Mouse (Mus musculus) liver, adult 10 weeks (tissue): Measurements from ENCODE around the gene Zfp579. TPM values are rescaled to one million over a fixed set of nuclear protein-coding genes. Genes with fewer than 3 reads are reported as not detected.

Experiments
- polyA plus RNA-seq: library from polyadenylated mRNA; stranded (reverse); fragments of 350-450 nt; fragmentation: Illumina TruSeq; extraction: RNeasy Lipid Tissue Mini Kit (QIAGEN cat#74804); gene quantifications from one replicate; pipeline ENCODE4 v1.2.3, GENCODE M21; 2014; ENCODE audit warnings: low read depth, low replicate concordance

Gene Zfp579
- 6.3 TPM for polyA plus RNA-seq

DNA sequence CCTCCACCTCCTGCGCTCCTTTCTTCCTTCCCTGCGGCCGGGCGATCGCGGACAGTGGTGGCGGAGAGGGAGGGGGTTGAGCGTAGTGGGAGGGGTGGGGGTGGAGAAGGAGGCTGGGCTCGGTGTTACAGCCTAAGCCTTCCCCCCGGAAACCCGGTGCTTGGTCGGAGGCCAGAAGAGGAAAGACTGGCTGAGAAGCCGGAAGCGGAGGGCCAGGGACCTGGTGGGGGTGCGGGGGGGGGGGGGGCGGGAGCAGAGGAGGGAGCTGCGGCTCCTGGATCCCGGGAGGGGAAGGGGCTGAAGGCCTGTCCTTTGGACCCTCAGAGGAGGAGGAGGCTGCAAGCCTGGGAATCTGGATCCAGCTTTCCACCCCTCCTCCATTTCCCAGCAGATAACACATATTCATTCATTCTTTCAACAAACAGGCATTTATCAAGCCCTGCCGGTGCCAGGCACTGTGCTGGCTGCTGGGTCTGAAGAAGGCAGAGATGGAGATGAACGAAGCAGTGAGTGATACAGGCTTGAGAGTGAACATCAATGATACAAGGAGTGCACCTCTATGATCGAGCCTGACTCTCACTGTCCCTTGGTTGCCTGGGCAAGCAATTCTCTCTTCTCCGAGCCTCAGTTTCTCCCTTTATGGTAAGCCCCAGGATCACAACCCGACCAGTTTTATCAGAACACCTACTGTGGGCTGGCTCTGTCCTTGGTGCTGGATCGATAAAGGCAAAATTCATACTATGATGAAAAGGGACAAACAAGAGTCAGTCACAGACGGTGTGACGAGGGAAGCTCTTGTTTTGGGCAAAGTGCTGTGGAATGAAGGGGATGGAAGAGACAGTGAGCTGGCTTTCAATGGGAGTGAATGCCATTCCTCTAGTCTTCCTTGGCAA is at the start of gene Zfp579:
Zfp579 (minus strand) TSS at position 156 of the 893 bp plus-strand sequence.

DNA sequence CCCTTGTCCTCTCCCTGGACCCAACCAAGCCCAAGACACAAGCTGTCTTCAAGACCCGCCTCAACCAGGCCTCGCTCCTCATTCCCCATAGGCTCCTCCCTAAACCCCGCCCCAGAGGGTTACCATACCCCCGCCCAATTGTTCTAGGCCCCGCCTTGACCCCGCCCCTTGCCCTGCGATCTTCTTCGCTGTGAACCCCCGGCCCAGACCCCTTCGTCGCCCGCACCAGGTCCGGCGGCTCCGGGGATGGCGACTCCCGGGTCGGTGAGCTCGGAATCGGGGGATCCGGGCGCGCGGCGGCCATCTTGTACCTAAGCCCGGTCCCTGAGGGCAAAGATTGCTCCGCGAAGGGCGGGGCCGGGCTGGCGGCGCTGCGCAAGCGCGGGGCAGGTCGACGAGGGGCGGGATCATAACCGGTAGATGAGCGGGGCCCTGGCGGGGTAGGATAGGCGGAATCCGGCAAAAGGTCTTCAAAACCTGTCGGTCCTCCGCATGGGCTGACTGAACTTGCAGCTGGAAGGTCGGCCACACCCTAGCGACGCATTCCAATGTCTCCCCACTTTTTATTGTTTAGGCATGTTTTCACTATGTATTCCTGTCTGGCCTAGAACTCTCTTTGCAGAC is 42.3 kb upstream of the Zfp579 start, which contains the start of gene Zfp784:
Zfp784 (minus strand) TSS at position 338 of the 624 bp plus-strand sequence.

GRCm38 (mm10) chr7:5033818-5034217 is 37.9 kb upstream of the Zfp579 start, which contains the start of gene 4632433K11Rik:
4632433K11Rik (plus strand) TSS chr7:5034118.

GRCm38 (mm10) chr7:5020000-5020681 is 24.2 kb upstream of the Zfp579 start, which contains the start of the genes Zfp865 and Ccdc106:
Zfp865 (plus strand) TSS chr7:5020376.
Ccdc106 (plus strand) TSS chr7:5020553.

GRCm38 (mm10) chr7:5015118-5016001 is 19.4 kb upstream of the Zfp579 start, which contains the start of gene Gm44973:
Gm44973 (plus strand) TSS chr7:5015496.

DNA sequence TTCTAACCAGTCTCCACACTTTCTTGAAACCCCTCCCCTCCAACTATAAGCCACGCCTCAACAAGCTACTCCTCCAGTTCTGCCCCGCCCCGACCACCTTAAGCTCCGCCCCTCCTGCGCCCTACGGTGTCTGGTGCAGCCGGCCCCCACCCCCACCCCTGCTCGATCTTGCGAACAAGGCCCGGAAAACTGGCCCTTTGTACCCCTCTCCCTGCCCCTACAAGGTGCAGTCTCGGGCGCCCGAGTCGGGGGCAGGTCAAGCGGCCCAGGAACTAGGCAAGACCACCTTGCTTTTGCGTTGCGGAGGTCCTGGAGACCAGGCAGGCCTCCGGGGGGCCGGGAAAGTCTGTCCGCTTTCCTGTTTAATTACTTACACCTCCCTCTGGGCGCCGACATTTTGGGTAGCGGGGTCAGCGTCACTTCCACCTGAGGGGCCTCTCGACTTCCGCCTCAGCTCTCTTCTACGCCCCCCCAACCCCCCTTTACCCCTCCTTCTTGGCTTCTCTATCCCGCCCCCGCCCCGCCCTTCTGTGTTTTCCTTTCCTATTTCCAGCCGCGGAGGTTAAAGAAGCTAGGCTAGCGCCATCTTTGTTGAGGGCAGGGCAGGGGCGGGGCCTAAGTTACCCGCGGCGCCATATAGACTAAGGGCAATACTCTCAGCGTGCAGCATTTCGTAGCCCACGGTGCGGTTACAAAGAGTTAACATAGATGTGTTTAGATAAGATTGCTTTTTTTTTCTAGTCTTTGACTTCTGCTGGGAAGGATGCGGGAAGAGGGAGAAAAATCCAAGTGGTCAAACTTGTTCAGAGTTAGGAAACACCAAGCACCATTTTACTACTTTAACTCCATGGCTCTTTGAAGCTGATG is 18.5 kb upstream of the Zfp579 start, which contains the start of the genes Zfp524 and Fiz1:
Zfp524 (plus strand) TSS at position 165 of the 867 bp plus-strand sequence.
Fiz1 (minus strand) TSS at position 447 of the 867 bp plus-strand sequence.

GRCm38 (mm10) chr7:4971068-4971467 is 24.9 kb downstream of the Zfp579 start, which contains the start of gene Sbk3:
Sbk3 (minus strand) TSS chr7:4971168.

DNA sequence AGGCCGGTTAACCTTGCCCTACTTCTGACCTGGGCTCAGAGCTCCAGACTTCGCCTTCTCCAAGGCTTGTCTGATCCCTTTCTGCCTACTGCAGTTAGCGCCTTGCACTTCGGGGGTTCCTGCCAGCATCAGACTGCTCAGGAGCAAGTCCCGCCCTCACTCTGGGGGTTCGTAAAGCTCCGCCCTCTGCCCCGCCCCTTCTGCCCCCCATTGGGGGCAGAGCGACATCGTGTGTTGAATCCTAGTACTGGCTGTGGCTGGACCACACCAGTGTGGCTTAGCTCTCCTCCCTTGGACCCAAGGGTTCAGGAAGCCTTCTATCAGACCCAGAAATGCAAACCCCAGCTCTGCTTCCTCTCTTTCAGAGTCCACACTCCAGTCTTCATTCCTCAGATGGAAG is 31.7 kb downstream of the Zfp579 start, which contains the start of gene Sbk2:
Sbk2 (minus strand) TSS at position 135 of the 400 bp plus-strand sequence.

Other genes starting within 250 kb of the Zfp579 start
- not detected for gene Cox6b2, start 243.1 kb downstream of the Zfp579 start, polyA plus RNA-seq
- not detected for gene Fam71e2, start 224.9 kb downstream of the Zfp579 start, polyA plus RNA-seq
- not detected for gene Il11, start 213.3 kb downstream of the Zfp579 start, polyA plus RNA-seq
- not detected for gene Tmem190, start 213.2 kb downstream of the Zfp579 start, polyA plus RNA-seq
- 1.1 TPM for gene Tmem238, start 206.5 kb downstream of the Zfp579 start, polyA plus RNA-seq
- gene Rpl28, start 203.3 kb downstream of the Zfp579 start, polyA plus RNA-seq = 18.8 TPM
- 4.7 TPM for gene Ube2s, start 183.6 kb downstream of the Zfp579 start, polyA plus RNA-seq
- gene Shisa7, start 151.5 kb downstream of the Zfp579 start, polyA plus RNA-seq = not detected
- 5.4 TPM for gene Isoc2b, start 125.9 kb downstream of the Zfp579 start, polyA plus RNA-seq
- 4.8 TPM for gene Isoc2a, start 119.0 kb downstream of the Zfp579 start, polyA plus RNA-seq
- not detected for gene Gm36210, start 89.6 kb downstream of the Zfp579 start, polyA plus RNA-seq
- not detected for gene Zfp628, start 80.9 kb downstream of the Zfp579 start, polyA plus RNA-seq
- gene Nat14, start 74.1 kb downstream of the Zfp579 start, polyA plus RNA-seq = not detected
- gene Ssc5d, start 70.4 kb downstream of the Zfp579 start, polyA plus RNA-seq = not detected
- not detected for gene Sbk2, start 31.8 kb downstream of the Zfp579 start, polyA plus RNA-seq
- not detected for gene Sbk3, start 25.0 kb downstream of the Zfp579 start, polyA plus RNA-seq
- 0.58 TPM for gene Zfp524, start 18.3 kb upstream of the Zfp579 start, polyA plus RNA-seq
- 7.7 TPM for gene Fiz1, start 18.5 kb upstream of the Zfp579 start, polyA plus RNA-seq
- not detected for gene Gm44973, start 19.3 kb upstream of the Zfp579 start, polyA plus RNA-seq
- gene Zfp865, start 24.2 kb upstream of the Zfp579 start, polyA plus RNA-seq = 2.7 TPM
- not detected for gene Ccdc106, start 24.4 kb upstream of the Zfp579 start, polyA plus RNA-seq
- 0.85 TPM for gene 4632433K11Rik, start 38.0 kb upstream of the Zfp579 start, polyA plus RNA-seq
- gene Zfp784, start 42.3 kb upstream of the Zfp579 start, polyA plus RNA-seq = 1.9 TPM
- not detected for gene Zfp580, start 55.4 kb upstream of the Zfp579 start, polyA plus RNA-seq
- gene U2af2, start 66.0 kb upstream of the Zfp579 start, polyA plus RNA-seq = 9.5 TPM
- gene Epn1, start 84.1 kb upstream of the Zfp579 start, polyA plus RNA-seq = 4.5 TPM
- not detected for gene Rfpl4, start 120.8 kb upstream of the Zfp579 start, polyA plus RNA-seq
- gene Rasl2-9, start 129.8 kb upstream of the Zfp579 start, polyA plus RNA-seq = 1.2 TPM
- gene Vmn1r55, start 153.5 kb upstream of the Zfp579 start, polyA plus RNA-seq = not detected
- not detected for gene Vmn1r56, start 200.6 kb upstream of the Zfp579 start, polyA plus RNA-seq
- gene Vmn1r57, start 222.3 kb upstream of the Zfp579 start, polyA plus RNA-seq = not detected